Mouse (Mus musculus) T-helper 17 cell (primary cell): ENCODE results near the gene Gcnt1.

Experiments used
- in situ Hi-C, 2 experiments: fragments of 300-600 bp; cut with MboI, MseI; formaldehyde crosslinking; loops; 1 replicate in 1 of 2; 2 replicates in 1 of 2; pipeline ENCODE4 v1.15.1; 2025; ENCODE audit warnings: high pct_unique_total_duplicates in 2 of 2

The Gcnt1 gene

GRCm38 (mm10) chr19:17334644-17335333, 37.9 kb downstream of the Gcnt1 start:
- in situ Hi-C loops = loop anchor here in 1 of 2 experiments (5.0 kb wide), 2 partner anchors 43 to 87 kb away; no protein-coding TSS in a partner anchor

- in situ Hi-C loops = loop anchor here in 1 of 2 experiments (5.0 kb wide), 1 partner anchor 86 kb away; no protein-coding TSS in a partner anchor
These were observed 39.6 kb downstream of the Gcnt1 start for GRCm38 (mm10) chr19:17333043-17333442.

GRCm38 (mm10) chr19:17328916-17329315, 43.7 kb downstream of the Gcnt1 start:
- in situ Hi-C loops = no loop called here

- in situ Hi-C loops = no loop called here
These were observed 44.7 kb downstream of the Gcnt1 start for GRCm38 (mm10) chr19:17327881-17328404.

- in situ Hi-C loops = no loop called here
These were observed 48.9 kb downstream of the Gcnt1 start for GRCm38 (mm10) chr19:17323689-17324241.

- in situ Hi-C loops = no loop called here
These were observed 49.5 kb downstream of the Gcnt1 start for GRCm38 (mm10) chr19:17323006-17323688.

- in situ Hi-C loops = no loop called here
These were observed 52.9 kb downstream of the Gcnt1 start for GRCm38 (mm10) chr19:17319770-17320169.

GRCm38 (mm10) chr19:17318733-17319132, 53.9 kb downstream of the Gcnt1 start:
- in situ Hi-C loops = no loop called here

- in situ Hi-C loops = no loop called here
These were observed 56.2 kb downstream of the Gcnt1 start for GRCm38 (mm10) chr19:17316311-17317003.

GRCm38 (mm10) chr19:17314451-17314850, 58.2 kb downstream of the Gcnt1 start:
- in situ Hi-C loops = no loop called here

- in situ Hi-C loops = no loop called here
These were observed 58.9 kb downstream of the Gcnt1 start for GRCm38 (mm10) chr19:17313766-17314165.

- in situ Hi-C loops = no loop called here
These were observed 59.9 kb downstream of the Gcnt1 start for GRCm38 (mm10) chr19:17312671-17313180.

GRCm38 (mm10) chr19:17311501-17311900, 61.1 kb downstream of the Gcnt1 start:
- in situ Hi-C loops = no loop called here

- in situ Hi-C loops = no loop called here
These were observed 61.6 kb downstream of the Gcnt1 start for GRCm38 (mm10) chr19:17311031-17311430.

- in situ Hi-C loops = no loop called here
These were observed 76.6 kb downstream of the Gcnt1 start for GRCm38 (mm10) chr19:17296081-17296480.

- in situ Hi-C loops = no loop called here
These were observed 77.4 kb downstream of the Gcnt1 start for GRCm38 (mm10) chr19:17295211-17295766.

GRCm38 (mm10) chr19:17294136-17294535, 78.5 kb downstream of the Gcnt1 start:
- in situ Hi-C loops = no loop called here

- in situ Hi-C loops = no loop called here
These were observed 83.1 kb downstream of the Gcnt1 start for GRCm38 (mm10) chr19:17289526-17289925.

- in situ Hi-C loops = no loop called here
These were observed 86.6 kb downstream of the Gcnt1 start for GRCm38 (mm10) chr19:17286004-17286403.

- in situ Hi-C loops = no loop called here
These were observed 89.3 kb downstream of the Gcnt1 start for GRCm38 (mm10) chr19:17283317-17283716.

- in situ Hi-C loops = loop anchor here (5.0 to 10.0 kb wide), 2 partner anchors 79 to 374 kb away; no protein-coding TSS in a partner anchor
These were observed 94.1 kb downstream of the Gcnt1 start for GRCm38 (mm10) chr19:17278381-17279051.
